ENCODE assay signal across 8 mouse cellular contexts in genomic region chrX:13847502-13847851, GRCm38 (mm10). TPM values are rescaled to one million over a fixed set of nuclear protein-coding genes. Genes with fewer than 3 reads are reported as not detected.
DNase-seq lines count a peak whose midpoint lies in the region; ATAC-seq lines count a peak whose summit lies in the region.

No protein-coding gene starts in this region.

- peak overlapping the region; percentile 81 for H3K27ac ChIP-seq in brown adipose tissue, adult 24 weeks (replicated peaks; ENCODE audit: low read depth, low read length)
- H3K27ac ChIP-seq in forebrain, embryonic 16.5 days (ENCODE audit: low read length): peak overlapping the region; percentile 91
- no peak overlapping the region for H3K27ac ChIP-seq in liver, embryonic 12.5 days

- peaks cover 14% of the 10 kb centered on the region for H3K9me3 ChIP-seq in megakaryocyte, embryonic 14.5 days
- no peaks in the 10 kb centered on the region for H3K9me3 ChIP-seq in forebrain, embryonic 16.5 days (ENCODE audit: control insufficient read depth, low read length)
- no peaks in the 10 kb centered on the region for H3K9me3 ChIP-seq in liver, embryonic 12.5 days (replicated peaks)

- peak overlapping the region; percentile 56 for H3K9ac ChIP-seq in forebrain, embryonic 16.5 days (replicated peaks; ENCODE audit: low read depth, low read length)
- peak overlapping the region; percentile 68 for H3K9ac ChIP-seq in liver, embryonic 12.5 days

- 19% methylated on average over 7 of the region's 7 CpGs for whole genome bisulfite sequencing in forebrain, embryonic 16.5 days
- WGBS in liver, embryonic 12.5 days (ENCODE audit: insufficient replicate concordance): 22% methylated on average over 7 of the region's 7 CpGs

- H3K4me1 ChIP-seq in megakaryocyte, embryonic 14.5 days: peaks cover 12% of the 10 kb centered on the region
- H3K4me1 ChIP-seq in brown adipose tissue, adult 24 weeks (ENCODE audit: control insufficient read depth, insufficient read depth, insufficient read length, low read length): no peaks in the 10 kb centered on the region
- no peaks in the 10 kb centered on the region for H3K4me1 ChIP-seq in forebrain, embryonic 16.5 days (replicated peaks; ENCODE audit: control insufficient read depth, insufficient read depth, low read length)
- peaks cover 9% of the 10 kb centered on the region; the same call in 1 of the 2 replicates for H3K4me1 ChIP-seq in liver, embryonic 12.5 days

- peak overlapping the region; percentile 93 for H3K4me3 ChIP-seq in megakaryocyte, embryonic 14.5 days (replicated peaks)
- H3K4me3 ChIP-seq in brown adipose tissue, adult 24 weeks (ENCODE audit: insufficient read depth, low read depth, low read length): peak overlapping the region; percentile 88
- H3K4me3 ChIP-seq in forebrain, embryonic 16.5 days (replicated peaks; ENCODE audit: low read length): peak overlapping the region; percentile 61
- peak overlapping the region; percentile 63 for H3K4me3 ChIP-seq in liver, embryonic 12.5 days

- H3K36me3 ChIP-seq in megakaryocyte, embryonic 14.5 days (replicated peaks; ENCODE audit: low read length): no peaks in the 10 kb centered on the region
- no peaks in the 10 kb centered on the region for H3K36me3 ChIP-seq in forebrain, embryonic 16.5 days (ENCODE audit: control insufficient read depth, insufficient read depth)
- H3K36me3 ChIP-seq in liver, embryonic 12.5 days: no peaks in the 10 kb centered on the region

- no peak for ATAC-seq in megakaryocyte, adult 5-6 weeks (ENCODE audit: poor library complexity, severe bottlenecking)
- ATAC-seq in forebrain, embryonic 16.5 days: peak; percentile 22; the same call in 1 of the 2 replicates
- ATAC-seq in liver, embryonic 12.5 days: 0 out of 2 replicates have a peak, but pooled peaks have one; percentile 29
- ATAC-seq in monocyte, adult 5-6 weeks (replicated peaks; ENCODE audit: insufficient number of reproducible peaks, low FRiP score, low TSS enrichment, poor library complexity, severe bottlenecking): 0 out of 2 replicates have a peak, but pooled peaks have one; percentile 41

- peak; percentile 12 for DNase-seq in kidney, adult 18-20 months
- no peak for DNase-seq in yolk sac, embryonic 10.5 days (ENCODE audit: low spot score)

- peak overlapping the region; percentile 46 for H3K4me2 ChIP-seq in forebrain, embryonic 16.5 days (ENCODE audit: low read length)
- H3K4me2 ChIP-seq in liver, embryonic 12.5 days: peak overlapping the region; percentile 84

- peaks cover 39% of the 10 kb centered on the region for H3K27me3 ChIP-seq in megakaryocyte, embryonic 14.5 days (replicated peaks)
- H3K27me3 ChIP-seq in forebrain, embryonic 16.5 days (replicated peaks; ENCODE audit: control insufficient read depth, insufficient read depth, low read length): no peaks in the 10 kb centered on the region
- H3K27me3 ChIP-seq in liver, embryonic 12.5 days (replicated peaks): peaks cover 8% of the 10 kb centered on the region; the same call in 1 of the 2 replicates

RNA-seq across cellular contexts. Expression of gene Cask, which starts 3.7 kb away (rescaled TPM):
- 0.16 TPM in 1 of 2 replicates, not detected in the other for polyA plus RNA-seq in megakaryocyte, embryonic 14.5 days (2012; ENCODE audit: insufficient read depth, low replicate concordance)
- 40.1 and 50.7 TPM in 2 replicates for total RNA-seq in megakaryocyte, adult 5-6 weeks (2015)
- total RNA-seq in megakaryocyte, adult 5-6 weeks (2017): 52.3 and 66.0 TPM in 2 replicates
- polyA plus RNA-seq in brown adipose tissue, adult 24 weeks (2012; ENCODE audit: insufficient read depth, insufficient read length, missing spikeins): 16.2 and 23.0 TPM in 2 replicates
- polyA plus RNA-seq in forebrain, embryonic 16.5 days (2015; fragmentation: Nextera tagmentation; extraction: Ambion mirVana): 47.7 and 55.4 TPM in 2 replicates
- polyA plus RNA-seq in liver, embryonic 12.5 days (2016; fragmentation: Nextera tagmentation; extraction: Ambion mirVana): 1.5 and 2.1 TPM in 2 replicates
- 24.5 to 34.4 TPM (median 28.4 TPM) in 3 replicates for total RNA-seq in monocyte, adult 5-6 weeks (2017)
